Mouse (Mus musculus) cerebellum, postnatal 14 days (tissue): ENCODE results near the gene Nacc1.

ENCODE experiments used
- DNase-seq, 2 experiments: peaks; one replicate each; pipeline ENCODE4 v3.0.0; 2021; ENCODE audit warnings: mixed read lengths in 2 of 2

Nacc1 gene

GRCm38 (mm10) chr8:84661961-84662571 lies 25.6 kb downstream of the Nacc1 start:
- DNase-seq = peak; percentile 64 to 69

- peak; percentile 61 to 75 for DNase-seq
These were observed 26.2 kb downstream of the Nacc1 start for GRCm38 (mm10) chr8:84661458-84661871.

DNA sequence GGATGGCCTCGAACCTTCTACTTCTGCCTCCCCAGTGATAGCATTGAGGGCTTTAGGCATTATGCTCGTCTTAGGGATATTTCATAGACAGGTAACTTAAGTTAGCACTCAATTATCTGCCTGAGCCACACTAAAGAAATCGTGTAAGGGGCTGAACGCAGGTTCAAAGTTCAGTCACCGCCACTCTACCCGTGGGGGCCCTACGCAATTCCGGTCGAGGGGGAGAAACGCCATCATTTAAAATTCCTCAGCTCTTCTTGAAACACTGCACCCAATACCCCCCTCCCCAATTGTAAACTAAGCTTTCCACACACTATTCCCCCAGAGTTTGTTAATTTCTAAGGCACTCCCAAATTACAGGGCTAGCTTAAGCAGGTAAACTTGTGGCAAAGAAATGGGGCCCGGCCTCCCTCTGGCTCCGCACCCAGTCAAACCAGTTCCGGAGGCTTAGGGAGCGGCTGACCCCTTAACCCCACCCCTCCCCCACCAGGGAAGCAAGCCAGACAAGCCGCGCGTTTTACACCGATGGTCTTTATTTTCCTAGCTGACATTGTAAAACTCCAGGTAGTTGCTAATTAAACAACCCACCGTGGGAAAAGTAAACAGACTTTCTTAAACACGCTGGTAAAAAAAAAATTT lies 26.7 kb downstream of the Nacc1 start:
- peak in 1 of 2 experiments; percentile 70 for DNase-seq

- no peak for DNase-seq
These were observed 27.5 kb downstream of the Nacc1 start for GRCm38 (mm10) chr8:84659936-84660818.

GRCm38 (mm10) chr8:84658951-84659350 lies 28.7 kb downstream of the Nacc1 start:
- no peak for DNase-seq

GRCm38 (mm10) chr8:84657680-84658079 lies 30.0 kb downstream of the Nacc1 start:
- no peak for DNase-seq

DNA sequence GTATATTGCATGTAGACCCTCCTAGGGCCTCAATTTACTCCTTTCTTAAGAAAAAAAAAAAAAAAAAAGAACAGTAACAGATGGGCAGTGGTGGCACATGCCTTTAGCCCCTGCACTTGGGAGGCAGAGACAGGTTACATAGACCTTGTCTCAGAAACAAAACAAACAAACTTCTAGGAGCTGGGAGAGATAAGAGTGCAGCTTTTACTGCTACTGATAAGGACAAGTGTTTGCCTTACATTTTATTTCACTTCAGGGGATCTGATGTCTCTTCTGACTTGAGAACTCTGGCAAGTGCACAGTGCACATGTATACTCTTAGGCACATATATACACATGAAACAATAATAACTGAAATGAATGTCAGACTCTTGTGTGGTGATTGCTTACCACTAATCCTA lies 30.5 kb downstream of the Nacc1 start:
- no peak for DNase-seq

DNA sequence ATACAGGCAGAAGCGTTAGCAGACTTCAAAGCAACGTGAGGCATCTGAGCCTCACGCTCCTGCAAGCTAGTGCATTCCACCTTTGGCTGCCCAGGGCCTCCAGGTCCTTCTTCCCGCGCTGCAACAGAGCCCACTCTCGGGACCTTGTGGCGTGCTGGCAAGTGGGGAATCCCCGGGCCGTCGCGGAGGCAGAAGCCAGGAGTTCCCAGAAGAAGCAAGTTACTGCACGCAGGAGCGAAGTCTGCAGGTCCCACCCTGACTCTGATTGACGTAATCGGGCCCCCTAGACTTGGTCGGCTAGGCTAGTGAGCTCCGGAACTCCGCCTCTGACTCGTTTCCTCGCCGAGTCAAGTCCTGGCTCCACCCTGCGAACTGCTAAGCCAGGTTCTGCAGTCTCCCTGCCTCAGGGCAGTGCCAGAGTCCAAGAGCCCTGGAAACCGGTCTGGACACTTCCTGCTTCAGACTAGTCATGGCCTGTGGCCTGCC lies 31.0 kb downstream of the Nacc1 start:
- peak; percentile 56 to 57 for DNase-seq

- DNase-seq = no peak
These were observed 31.5 kb downstream of the Nacc1 start for GRCm38 (mm10) chr8:84656191-84656525.

DNA sequence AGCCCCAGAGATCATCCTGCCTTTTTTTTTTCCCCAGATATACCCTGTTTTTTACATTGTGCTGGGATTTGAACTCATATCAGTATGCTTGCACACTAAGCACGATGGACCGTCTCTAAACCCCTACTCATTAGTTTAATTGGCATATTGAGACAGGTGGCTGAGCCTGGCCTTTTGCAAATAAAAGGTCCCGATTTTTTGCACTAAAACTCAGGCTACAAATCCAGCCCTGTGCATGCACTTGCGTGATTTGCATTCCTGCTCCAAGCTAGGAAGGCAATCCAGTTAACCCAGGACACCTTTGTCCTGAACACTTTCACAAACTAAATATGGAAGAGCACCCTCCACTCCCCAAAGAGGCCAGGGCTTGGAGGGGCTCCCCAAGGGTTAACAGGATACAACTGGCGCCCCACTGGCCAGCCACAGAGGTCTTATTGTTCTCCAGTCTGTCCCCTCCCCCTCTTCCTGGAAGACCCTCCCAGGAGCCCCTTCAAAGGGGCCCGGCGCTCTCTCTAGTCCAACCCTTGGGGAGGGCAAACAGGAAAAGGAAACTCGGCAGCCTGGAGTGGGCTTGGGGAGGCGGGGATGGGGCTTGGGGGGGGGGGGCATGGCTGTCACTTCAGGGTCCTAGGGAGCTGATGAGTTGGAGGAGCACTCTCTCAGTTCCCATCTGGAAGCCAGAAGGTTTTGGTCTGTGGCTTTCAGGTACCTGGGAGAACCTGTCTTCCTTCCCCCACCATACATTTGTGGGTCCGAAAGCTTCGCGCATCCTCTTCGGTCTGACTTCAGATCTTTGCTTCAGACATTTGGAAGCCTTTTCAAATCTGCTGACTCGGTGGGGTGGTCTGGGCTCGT lies 32.1 kb downstream of the Nacc1 start:
- no peak for DNase-seq

GRCm38 (mm10) chr8:84654597-84654996 lies 33.1 kb downstream of the Nacc1 start:
- no peak for DNase-seq

GRCm38 (mm10) chr8:84653092-84653631 lies 34.5 kb downstream of the Nacc1 start:
- no peak for DNase-seq

DNA sequence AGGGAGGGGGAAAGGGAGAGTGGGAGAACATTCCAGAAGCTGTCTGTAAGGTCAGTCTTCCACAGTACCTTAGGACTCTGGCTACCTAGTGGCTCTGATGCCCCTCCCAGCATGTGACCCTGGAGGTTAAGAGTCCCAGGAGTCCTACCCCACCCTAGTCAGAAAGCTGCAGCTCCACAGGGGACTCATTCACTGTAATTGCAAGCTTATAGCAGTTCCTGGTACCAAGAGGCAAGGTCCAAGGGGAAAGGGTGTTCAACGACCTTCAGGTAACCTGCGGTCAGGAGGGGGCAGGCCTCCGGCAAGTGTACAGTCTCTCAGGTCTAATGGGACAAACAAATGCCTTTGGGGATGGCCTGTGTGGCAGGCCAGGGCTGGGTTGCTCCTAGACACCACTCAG lies 37.4 kb downstream of the Nacc1 start:
- DNase-seq = no peak

- DNase-seq = peak; percentile 44 to 72
These were observed 40.2 kb downstream of the Nacc1 start for GRCm38 (mm10) chr8:84647461-84647901.

GRCm38 (mm10) chr8:84646800-84647199 lies 40.9 kb downstream of the Nacc1 start:
- DNase-seq = peak in 1 of 2 experiments; percentile 46

DNA sequence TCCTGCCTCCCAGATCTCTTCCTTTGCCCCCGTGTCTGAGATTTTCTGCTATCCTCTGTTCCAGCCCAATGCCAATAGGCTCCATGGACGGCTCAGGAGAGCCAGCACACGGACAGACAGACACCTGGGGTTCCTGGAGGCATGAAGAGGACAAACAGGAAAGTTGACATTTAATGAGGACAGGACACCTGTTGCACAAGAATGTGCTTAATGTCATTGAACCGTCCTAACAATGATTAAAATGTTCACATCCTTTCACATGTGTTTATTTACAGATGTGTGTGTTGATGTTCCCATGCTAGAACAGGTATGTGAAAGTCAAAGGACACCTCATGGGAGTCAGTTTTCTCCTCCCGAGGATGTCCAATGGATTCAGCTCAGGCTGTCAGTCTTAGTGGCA lies 44.6 kb downstream of the Nacc1 start:
- DNase-seq = no peak

GRCm38 (mm10) chr8:84641578-84642361 lies 45.9 kb downstream of the Nacc1 start:
- DNase-seq = no peak

GRCm38 (mm10) chr8:84640617-84641294 lies 46.9 kb downstream of the Nacc1 start:
- DNase-seq = no peak

- no peak for DNase-seq
These were observed 47.6 kb downstream of the Nacc1 start for GRCm38 (mm10) chr8:84640010-84640588.
